Mouse (Mus musculus): ENCODE data around the gene Tmem161a.
A peak's percentile ranks its signal among the peaks of the same experiment; 100 is the strongest.
"Not testable (repeated sequence)": the region's sequence is repeated elsewhere in the genome, so short reads cannot be mapped to it uniquely, and the experiment has no call there.

The Tmem161a gene

DNA sequence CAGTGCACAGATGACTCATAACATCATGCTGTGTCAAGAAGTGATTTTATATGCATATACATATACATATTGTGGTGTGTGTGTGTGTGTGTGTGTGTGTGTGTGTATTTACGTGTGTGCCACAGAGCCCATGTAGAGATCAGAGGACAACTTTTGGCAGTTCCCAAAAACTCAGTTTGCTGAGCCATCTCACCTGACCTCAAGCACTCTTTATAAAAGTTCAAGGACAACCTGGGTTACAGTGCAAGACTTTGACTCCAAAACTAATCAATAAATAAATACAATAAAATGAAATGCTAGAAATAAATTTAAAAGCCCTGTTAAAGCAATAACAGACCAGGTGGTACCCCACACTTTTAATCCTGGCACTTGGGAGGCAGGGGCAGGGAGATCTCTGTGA, 39.1 kb downstream of the Tmem161a start:
- no peak for DNase-seq (ENCODE audit: low spot score)

DNA sequence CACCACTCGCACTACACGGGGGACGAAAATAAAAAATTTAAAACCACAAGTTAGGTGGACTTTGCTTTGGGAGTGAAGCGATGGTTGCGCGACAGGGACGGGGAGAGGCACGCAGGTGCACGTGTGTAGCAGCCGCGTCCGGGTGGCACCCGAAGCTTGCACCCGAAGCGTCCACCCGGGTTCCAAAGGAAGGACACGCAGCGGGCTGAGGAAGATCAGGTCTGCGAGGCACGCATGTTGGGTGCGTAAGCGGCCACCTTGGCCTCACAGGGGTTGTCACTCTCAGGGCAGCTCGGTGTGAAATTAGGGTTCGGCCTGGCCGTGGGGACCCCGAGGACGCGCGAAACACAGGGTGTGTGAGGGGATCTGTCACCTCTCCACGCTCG, 39.6 kb downstream of the Tmem161a start:
- no peak for DNase-seq (ENCODE audit: low spot score)

DNA sequence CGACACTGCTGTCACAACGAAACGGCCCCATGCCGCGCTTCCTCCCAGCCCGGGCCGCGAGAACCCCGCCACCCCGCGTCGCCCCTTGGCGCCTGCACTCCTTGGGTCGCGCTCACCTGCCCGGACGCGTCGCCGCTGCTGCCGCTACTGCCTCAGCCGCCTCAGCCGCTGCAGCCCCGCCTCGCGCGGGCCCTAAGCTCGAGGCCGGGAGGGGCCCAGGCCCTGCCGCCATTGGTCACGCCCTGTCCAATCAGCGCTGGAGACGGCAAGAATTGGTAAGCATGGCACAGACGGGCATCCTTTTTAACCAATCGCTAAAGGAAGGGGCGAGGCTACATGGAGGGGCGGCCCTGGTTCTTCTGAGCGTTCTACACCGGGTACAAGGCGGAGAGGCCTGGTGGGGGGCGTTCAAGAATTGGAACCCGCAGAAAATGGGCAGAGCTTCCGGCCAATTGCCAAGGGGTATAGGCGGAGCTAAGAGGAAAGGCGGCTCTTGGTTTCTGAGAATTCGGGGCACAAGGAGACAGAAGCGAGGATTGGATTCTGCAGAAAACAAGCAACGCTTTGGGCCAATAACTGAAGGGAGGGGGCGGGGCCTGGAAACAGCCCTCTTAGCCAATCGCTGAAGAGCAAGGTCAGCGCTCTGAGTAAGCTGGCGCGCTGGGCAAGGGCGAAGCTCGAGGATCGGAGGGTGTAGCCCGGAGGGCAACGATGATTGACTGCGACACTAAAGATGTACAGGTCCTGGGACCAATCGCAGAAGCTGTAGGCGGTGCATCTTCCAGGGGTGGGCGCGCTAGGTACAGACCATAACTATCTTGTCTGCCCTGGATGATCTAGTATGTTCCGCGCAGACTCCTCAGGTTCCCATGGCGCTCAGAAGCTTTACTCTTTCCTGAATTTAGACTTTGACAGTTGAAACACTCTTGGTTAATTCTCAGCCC, 40.2 kb downstream of the Tmem161a start, which contains the start of gene Slc25a42:
TSS of gene Slc25a42 (minus strand) at position 194 of the 944 bp plus-strand sequence.
- peak; percentile 97 for DNase-seq (ENCODE audit: low spot score)

DNA sequence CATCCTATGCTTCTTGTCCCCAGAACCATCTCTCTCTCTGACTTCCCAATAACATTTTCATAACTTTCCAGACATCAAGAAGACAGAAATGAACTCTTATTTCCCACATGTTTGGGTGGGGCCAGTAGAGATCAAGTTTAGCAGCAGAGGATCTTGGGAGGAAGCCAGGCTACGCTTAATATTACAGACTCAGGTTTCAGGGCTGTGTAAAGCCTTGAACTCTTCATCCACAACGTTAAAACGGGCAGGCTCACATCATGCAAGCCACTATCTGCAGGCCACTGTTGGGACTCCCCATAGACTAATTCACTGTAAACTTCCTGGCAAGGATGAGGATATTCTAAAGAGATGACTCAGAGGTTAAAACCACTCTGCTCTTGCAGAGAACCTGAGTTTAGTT, 42.3 kb downstream of the Tmem161a start:
- DNase-seq (ENCODE audit: low spot score): no peak

DNA sequence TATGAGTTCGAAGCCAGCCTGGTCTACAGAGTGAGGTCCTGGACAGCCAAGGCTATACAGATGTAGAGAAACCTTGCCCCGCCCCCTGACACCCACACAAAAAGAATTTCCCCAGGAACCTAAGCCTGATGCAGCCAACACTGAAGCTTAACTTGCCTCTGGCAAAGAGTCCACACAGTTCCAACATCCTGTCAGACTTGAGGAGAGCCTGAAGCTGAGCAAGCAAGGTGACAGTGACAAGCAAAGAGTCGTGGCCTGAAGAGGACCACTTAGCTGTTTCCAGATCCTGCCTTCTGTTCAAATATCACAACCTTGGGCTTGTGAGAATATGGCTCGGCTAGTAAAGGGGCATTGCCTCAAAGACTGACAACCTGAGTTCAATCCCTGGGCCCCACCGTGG, 42.9 kb downstream of the Tmem161a start:
- no peak for DNase-seq (ENCODE audit: low spot score)

DNA sequence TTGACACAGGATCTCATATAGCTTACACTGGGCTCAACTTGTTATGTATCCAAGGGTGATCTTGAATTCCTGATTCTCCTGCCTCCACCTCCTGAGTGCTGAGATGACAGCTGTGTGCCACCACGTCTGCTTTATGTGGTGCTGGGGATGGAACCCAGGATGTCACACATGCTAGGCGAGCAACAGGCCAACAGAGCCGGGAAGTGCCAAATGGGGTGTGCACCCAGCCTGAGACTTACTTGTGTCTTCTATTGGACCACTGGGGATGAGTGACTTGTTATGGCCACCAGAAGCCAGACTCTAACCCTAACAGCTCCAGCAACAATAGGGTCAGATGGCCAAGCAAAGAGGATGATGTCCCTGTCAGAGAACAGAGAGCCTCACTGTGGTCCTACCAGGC, 44.0 kb downstream of the Tmem161a start:
- not testable (repeated sequence) for DNase-seq (ENCODE audit: low spot score)

DNA sequence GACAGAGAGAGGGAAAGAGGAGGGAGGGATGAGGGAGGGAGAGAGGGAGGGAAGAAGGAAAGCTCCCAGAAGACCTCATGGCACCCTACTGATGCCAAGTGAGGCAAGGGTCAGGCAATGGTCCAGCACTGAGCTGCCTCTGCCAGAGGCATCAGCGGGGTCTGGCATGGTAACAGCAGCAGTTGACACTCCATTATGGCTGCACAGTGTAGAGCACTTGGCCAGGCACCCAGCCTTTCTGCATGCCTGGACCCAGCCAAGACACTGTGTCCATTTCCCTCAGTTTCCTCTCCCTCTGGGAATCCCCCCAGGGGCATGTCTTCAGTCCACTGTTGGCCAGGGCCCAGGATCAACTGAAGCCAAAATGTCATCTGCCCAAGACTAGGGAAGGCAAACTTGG, 44.4 kb downstream of the Tmem161a start:
- peak; percentile 48 for DNase-seq (ENCODE audit: low spot score)

DNA sequence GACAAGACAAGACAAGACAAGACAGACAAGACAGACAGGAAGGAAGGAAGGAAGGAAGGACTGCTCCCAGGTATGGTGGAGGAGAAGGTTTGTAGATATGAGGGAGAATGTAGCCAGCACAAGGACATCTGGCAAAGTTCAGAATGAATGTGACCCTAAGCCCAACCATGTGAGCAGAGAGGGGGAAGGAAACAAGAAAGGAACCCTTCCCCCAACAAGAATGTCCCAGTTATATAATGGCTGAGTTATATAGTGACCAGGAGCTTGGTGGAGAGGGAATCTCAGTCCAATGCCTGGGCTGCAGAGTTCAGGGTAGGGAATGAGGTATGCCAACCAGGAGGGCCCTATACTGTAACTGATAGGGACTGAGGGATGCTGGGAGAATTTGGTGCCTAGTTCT, 45.3 kb downstream of the Tmem161a start:
- DNase-seq (ENCODE audit: low spot score): no peak

DNA sequence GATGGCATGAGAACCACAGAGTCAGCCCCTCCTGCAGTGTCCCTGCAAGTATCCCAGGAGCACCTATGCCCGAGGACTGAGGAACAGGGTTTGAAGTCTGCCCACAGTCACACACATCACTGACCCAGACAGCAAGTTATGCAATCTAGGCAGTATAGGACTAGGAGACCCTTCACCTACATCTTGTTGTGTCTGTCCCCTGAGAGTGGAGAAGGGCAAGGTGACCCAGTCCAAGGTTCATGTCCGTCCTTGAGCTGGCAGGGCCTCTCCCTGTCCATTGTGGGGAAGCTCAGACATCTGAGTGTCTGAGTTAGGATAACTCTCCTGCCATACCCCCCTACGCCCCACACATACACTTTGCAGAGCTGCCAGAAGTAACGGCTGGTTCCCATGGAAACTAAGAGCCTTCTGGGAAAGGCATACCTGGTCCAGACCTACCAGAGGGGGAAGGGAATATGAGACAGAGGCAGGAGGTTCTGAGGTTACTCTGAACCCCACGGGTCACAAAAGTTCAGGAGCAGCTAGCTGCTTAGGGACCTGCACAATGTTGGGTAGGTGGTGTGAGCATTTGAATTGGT, 47.0 kb downstream of the Tmem161a start:
- DNase-seq (ENCODE audit: low spot score): no peak

DNA sequence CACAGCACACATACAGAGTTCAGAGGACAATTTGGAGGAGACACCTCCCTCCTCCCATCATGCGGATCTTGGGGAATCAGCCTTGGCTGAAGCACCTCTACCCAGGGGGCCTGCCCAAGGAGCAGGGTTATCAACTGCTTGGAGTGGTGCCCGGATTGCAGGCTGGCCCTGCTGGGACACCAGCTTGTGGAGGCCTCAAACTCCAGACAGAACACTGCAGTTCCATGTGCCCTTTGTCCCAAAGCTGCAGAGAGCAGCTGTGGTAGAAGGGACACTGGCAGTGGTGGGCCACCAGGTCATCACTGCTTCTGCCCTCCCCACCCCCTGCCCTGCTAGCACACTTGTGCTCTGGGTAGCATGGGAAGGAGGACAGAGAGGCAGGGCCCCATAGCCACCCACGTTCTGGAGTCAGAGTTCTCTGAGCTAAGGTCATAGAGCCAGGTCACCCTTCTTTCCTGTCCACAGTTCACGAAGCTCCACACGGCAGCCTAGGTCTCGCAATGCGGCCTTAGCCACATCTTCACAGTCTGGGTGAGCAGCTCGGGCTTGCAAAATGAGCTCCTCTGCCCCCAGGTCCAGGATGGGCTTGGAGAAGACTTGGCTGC, 48.2 kb downstream of the Tmem161a start:
- DNase-seq (ENCODE audit: low spot score): no peak

DNA sequence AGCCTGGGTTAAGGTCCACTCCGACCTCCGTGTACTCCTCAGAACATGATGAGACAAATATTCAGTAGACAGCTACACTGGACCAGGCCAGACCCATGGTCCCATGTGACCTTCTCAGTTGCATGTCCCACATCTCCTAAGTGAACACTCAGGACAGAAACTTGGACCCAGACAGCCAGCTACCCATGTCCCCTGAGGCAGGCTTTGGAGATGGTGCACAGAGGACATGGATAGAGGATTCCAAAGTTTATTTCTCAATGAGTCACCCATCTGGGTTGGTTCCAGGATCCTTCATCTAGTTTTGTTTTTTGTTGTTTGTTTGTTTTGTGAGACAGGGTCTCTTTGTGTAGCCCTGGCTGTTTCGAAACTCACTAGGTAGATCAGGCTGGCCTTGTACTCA, 48.8 kb downstream of the Tmem161a start:
- no peak for DNase-seq (ENCODE audit: low spot score)

DNA sequence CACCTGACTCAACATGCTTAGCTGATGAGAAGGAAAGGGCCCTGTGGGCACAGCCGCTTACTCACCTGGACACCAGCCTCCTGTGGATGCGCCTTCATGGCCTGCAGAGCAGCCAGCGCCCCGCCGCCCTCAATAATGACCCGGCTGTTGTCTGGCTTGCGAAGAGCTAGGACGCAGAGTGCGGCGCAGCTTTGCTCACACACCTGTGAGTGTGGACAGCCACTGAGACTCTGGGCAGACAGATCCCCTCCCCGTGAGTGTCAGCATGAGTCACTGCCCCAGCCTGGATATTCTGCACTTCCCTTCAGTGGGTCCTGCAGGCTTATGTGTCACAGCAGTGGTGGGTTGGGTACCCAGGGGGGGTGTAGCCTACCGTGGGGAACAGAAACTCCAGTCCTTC, 49.9 kb downstream of the Tmem161a start:
- no peak for DNase-seq (ENCODE audit: low spot score)

DNA sequence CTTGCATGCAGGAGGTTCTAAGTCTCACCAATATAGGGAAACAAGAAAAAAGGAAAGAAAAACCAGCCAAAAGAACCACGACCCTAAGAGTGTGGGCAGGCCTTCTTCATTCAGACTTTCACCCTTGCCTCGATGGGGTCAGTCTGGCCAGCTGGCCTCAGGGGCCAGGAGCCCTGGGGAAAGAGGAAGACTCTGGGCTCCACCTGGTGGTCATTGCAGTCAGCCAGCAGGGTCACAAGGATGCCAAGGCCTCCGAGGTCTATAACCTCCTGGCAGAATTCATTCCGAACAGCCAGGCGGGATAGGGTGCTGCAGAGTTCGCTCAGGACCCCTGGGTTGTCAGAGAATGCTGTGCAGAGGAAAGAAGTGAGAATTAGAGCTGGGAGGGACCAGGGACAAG, 51.2 kb downstream of the Tmem161a start:
- no peak for DNase-seq (ENCODE audit: low spot score)

DNA sequence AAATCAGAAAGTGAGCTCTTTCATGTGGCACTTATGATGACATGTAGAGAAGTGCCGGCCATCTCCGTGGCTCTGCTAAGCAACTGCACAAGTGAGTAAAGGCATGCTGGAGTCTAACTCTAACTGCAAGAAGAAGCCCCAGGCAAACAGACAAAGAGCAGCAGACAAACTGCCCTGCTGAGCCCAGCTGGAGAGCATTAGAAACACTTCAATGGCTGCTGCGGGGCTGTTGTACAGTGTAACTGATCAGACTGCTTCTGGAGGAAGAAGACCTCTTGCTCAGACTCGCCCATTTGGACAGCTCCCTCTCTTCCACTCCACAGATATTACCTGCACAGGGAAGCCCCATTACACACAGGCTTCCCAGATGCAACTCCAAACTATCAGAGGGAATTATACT, 55.8 kb downstream of the Tmem161a start:
- DNase-seq (ENCODE audit: low spot score): no peak

DNA sequence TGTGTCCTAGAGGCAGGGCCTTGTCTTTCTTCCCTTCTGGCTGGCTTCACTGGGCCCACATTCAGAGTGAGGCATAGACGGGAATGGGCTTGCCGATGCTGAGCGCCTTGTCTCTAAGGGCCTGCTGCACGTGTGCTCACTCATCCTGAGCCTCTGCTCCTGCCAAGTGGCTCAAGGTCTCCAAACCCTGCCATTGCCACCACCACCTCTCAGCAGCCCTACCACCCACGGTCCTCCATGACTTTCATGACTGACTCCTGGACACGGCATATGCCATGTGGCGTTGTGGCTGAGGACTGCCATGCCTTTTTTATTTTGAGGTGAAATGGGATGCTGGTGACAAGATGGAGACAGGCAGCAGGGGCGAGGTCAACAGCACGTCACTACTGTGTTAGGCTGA, 58.7 kb downstream of the Tmem161a start:
- no peak for DNase-seq (ENCODE audit: low spot score)

All from layer of hippocampus, adult 9-10 months (tissue).